Mouse (Mus musculus) kidney, adult 2 months (tissue): ENCODE data around the gene Kcnk4. TPM values are rescaled to one million over a fixed set of nuclear protein-coding genes. Genes with fewer than 3 reads are reported as not detected.

Experiments used
- DNase-seq: peaks from one replicate; pipeline ENCODE4 v3.0.0; 2021
- H3K27ac ChIP-seq: fragments of 200-500 bp; 2 replicates; pipeline ENCODE4 v1.5.1; 2012; ENCODE audit warnings: low read depth, low read length, control low read depth, inconsistent platforms; ENCODE audit not compliant: insufficient read depth
- H3K27me3 ChIP-seq: fragments of 200-500 bp; replicated peaks from 2 replicates; pipeline ENCODE4 v1.6.1; 2012; ENCODE audit warnings: mild to moderate bottlenecking, moderate library complexity, low read length, inconsistent platforms; ENCODE audit not compliant: control insufficient read depth, insufficient read depth
- H3K36me3 ChIP-seq: fragments of 200-500 bp; 2 replicates; pipeline ENCODE4 v1.6.1; 2012; ENCODE audit warnings: mild to moderate bottlenecking, moderate library complexity, low read length, inconsistent platforms; ENCODE audit not compliant: control insufficient read depth, insufficient read depth
- H3K4me1 ChIP-seq: fragments of 200-500 bp; 2 replicates; pipeline ENCODE4 v1.6.1; 2011; ENCODE audit warnings: low read length; ENCODE audit not compliant: control insufficient read depth, insufficient read depth
- H3K4me3 ChIP-seq: fragments of 200-500 bp; 2 replicates; pipeline ENCODE4 v1.5.1; 2011; ENCODE audit warnings: mild to moderate bottlenecking, low read depth, low read length, control low read depth; ENCODE audit not compliant: insufficient read depth
- CTCF ChIP-seq: fragments of 200-500 bp; conservative IDR thresholded peaks from 2 replicates; pipeline ENCODE4 v1.5.1; 2011; ENCODE audit warnings: low read depth, mild to moderate bottlenecking, control low read depth, low read length, moderate library complexity, mixed read lengths; ENCODE audit not compliant: insufficient read depth, insufficient read length
- POLR2A ChIP-seq: fragments of 200-500 bp; IDR thresholded peaks from one replicate; pipeline ENCODE4 v1.6.1; 2011; ENCODE audit warnings: low read depth, low read length, control low read depth
- WGBS: fragments of 180-500 bp; shearing (Covaris S2); methylation state at CpG from one replicate; pipeline ENCODE4 v1.1.7; 2018; 5-methylcytosine and 5-hydroxymethylcytosine counted together
- polyA plus RNA-seq: library from polyadenylated mRNA; depleted of rRNA; stranded (reverse); fragments of >200 nt; gene quantifications from 2 replicates; pipeline ENCODE4 v1.2.3, GENCODE M21; 2012

The Kcnk4 gene
- polyA plus RNA-seq, 1 experiment = 0.08 TPM

DNA sequence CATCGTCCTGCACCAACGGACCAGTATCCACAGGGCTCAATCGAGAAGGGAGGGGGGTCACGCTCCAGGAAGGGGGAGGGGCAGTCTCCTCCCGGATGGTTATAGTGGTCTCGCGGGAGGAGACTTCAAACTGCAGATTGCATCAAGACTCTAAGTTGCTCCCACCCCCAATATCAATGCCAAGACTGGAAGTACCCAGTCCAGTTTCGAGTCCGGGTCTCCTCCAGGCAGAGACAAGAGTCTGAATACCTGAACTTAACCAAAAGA lies 9.1 kb downstream of the Kcnk4 start, which contains the start of gene Catsperz:
TSS of gene Catsperz (minus strand) at position 74 of the 267 bp plus-strand sequence.
- DNase-seq = no peak
- Histone ChIP-seq H3K27ac (no peak within 1 kb of the TSS), H3K4me3 (peak within 1 kb of the TSS; percentile 12; the same call in 1 of the 2 replicates), H3K36me3 (no peaks in the 10 kb centered on the region), H3K27me3 (no peaks in the 10 kb centered on the region), H3K4me1 (peaks cover 17% of the 10 kb centered on the region; the same call in 1 of the 2 replicates)
- no peak for TF ChIP-seq POLR2A
- TF ChIP-seq CTCF = no peak
- 7% methylated on average over 9 of the region's 9 CpGs for WGBS

DNA sequence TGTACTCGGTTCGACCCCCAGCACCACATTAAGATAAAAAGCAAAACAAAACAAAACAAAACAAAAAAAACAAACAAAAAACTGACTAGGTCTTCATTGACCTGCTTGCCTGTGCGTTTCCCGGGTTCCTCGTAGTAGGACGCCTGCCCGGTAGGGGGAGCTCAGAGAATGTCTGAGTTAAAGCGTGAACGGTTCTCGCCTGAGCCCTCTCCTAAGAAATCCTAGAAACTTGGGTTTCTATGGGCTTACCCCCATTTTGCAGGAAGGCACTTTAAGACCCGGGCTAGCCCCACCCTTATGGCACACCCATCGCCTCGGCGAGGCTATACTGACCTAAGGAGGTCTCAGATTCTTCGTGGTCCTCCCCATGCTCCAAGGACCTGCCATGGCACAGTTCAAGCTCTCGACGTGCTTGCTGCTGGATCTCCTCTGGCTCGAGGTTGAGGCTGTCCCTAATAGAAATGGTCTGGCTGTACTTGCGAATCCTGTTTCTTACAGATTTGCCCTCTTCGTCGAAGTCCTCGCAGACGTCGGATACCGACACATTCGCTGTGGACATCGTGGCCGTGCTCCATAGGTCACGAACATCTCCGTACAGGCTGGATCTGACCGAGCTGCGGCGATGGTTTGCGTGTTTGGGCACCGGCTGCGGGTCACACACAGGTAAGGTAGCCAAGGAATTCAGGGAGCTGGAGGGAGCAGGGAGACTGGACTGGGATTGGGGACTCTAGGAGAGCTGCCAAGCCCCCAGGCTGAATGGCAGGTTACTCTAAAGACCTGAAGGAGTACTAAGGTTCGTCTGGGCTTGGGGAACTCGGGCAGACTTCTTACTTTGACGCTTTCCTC lies 9.6 kb downstream of the Kcnk4 start:
- Histone ChIP-seq H3K36me3 (no peaks in the 10 kb centered on the region), H3K4me1 (peaks cover 17% of the 10 kb centered on the region; the same call in 1 of the 2 replicates), H3K27ac (no peak overlapping the region), H3K27me3 (no peaks in the 10 kb centered on the region), H3K4me3 (peak overlapping the region; percentile 12; the same call in 1 of the 2 replicates)
- TF ChIP-seq CTCF = peak; percentile 81
- TF ChIP-seq POLR2A = no peak
- peak; percentile 92 for DNase-seq
- 3% methylated on average over 39 of the region's 39 CpGs for WGBS

DNA sequence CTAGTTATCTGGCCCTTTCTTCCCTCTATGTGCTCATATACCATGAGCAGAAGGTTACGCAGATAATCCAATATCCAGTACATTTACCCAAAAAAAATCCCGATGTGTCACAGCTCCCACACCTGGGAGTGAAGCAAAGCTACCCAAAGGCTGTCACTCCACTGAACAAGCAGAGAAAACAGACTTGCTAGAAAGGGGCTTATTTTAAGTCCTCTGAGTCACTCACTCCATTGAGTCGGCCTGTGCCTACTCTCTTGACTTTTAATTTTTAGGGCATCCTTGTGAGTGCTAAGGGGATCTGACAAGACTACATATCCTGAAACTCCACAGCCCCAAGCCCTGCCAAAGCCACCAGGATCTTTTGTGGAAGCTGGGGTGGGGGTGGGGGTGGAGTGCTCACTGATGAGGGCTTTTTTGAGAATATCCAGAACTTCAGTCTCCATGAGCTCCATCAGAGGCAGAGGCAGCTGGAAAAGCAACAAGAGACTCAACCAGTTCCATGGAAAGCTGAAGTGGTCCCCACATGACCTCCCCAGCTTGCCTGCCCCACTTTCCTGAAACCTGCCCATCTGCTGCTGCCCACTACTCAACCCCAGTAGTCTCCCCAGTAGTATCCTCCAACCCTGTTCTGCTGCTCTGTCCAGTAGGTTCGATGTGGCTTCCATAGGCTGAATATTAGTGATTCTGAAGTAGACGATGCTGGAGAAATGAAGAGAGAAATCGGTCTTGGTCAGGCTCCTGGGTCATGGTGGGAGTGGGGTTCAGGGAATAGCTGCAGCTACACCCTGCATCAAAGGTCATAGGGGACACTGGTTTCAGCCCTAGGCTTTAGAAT lies 11.2 kb downstream of the Kcnk4 start:
- DNase-seq = no peak
- TF ChIP-seq CTCF (no peak), POLR2A (no peak)
- WGBS = 82% methylated on average over 6 of the region's 6 CpGs
- Histone ChIP-seq H3K27me3 (no peaks in the 10 kb centered on the region), H3K4me1 (peaks cover 29% of the 10 kb centered on the region; the same call in 1 of the 2 replicates), H3K27ac (peak overlapping the region; percentile 95; the same call in 1 of the 2 replicates), H3K4me3 (peak overlapping the region; percentile 56), H3K36me3 (no peaks in the 10 kb centered on the region)

DNA sequence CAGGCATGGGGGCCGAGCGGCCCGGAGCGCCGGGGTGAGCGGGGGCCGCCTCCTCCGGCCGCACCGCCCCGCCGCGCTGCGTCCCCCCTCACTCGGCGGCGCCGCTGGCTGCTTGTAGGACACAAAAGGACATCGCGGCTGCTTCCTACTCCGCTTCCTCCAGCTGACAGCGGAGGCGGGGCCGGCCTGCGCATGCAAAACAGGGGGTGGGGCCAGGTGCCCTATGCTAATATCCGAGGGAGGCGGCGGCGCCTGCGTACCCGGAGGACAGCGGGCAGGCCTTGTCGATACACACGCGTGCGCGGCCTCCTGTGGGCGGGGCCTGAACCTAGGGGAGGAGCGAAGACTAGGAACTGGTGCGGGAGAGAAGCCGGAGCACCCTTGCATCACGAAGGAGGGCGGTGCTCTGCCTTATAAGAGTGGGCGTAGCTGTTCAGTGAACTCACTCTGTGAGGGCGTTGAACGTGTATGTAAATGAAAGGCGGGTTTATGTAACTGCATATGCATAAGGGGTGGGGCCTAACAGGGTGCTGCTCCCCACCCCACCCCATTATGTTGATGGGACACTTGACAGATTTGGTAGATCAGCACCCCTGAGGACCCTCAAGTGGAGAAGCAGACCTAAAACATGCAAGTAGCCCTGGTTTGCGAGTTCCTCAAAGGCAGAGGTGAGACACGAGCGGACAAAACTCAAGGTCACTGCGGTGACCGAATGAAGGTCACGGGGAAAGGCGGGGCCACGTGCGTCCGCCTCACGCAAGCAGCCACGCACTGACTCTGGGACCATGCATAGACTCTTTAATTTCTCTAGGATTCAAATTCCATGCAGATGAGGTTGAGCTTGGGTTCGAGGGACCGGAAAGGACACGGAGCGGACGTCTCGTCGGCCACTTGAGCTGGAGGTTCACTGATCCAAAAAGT lies 12.4 kb downstream of the Kcnk4 start, which contains the start of gene Esrra:
TSS of gene Esrra (minus strand) at position 167 of the 921 bp plus-strand sequence.
- Histone ChIP-seq H3K4me1 (peaks cover 27% of the 10 kb centered on the region; the same call in 1 of the 2 replicates), H3K36me3 (no peaks in the 10 kb centered on the region), H3K27ac (peak within 1 kb of the TSS; percentile 97), H3K27me3 (no peaks in the 10 kb centered on the region), H3K4me3 (peak within 1 kb of the TSS; percentile 94)
- peak; percentile 100 for DNase-seq
- WGBS = 1% methylated on average over 62 of the region's 66 CpGs
- no peak for TF ChIP-seq CTCF
- TF ChIP-seq POLR2A = peak; percentile 76

DNA sequence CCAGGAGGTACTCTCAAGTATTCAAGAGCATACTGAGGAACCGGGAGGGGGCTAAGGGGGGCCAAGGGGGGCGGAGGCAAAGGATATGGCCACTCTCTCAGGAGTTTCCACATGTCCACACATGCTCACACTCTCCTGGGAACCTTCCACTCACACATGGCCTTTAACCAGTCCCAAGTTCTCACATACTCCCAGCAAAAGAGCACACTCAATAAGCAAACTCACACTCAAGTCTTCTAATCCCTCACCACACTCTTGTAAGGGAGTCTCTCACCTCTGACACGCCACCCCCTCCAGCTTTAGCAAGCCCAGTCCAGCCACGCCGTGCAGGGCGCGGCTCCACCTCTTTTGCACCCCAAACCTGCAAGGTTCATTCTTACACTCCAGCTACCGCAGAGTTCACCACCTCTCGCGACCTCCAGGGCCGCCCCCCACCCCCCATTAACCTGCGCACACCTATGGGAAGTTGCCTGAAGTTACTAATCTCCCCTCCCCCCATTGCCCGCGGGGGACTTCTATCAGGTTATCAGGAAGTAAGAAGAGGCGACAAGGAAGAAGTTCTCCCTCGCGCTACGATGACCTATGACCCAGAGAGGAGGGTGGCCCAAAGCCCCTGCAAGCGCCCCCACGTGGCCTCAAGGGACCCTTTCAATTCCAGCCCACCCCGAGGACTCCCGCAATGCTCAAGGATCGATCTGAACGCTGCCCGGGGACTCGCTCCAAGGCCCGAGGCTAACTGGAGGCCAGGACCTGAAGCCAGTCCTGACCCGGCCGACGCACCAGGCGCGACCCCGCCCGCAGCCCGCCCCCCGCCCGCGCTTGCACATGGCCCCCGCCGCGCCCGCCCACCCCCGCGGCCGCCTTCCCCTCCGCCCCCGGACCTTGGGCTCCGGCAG lies 13.3 kb downstream of the Kcnk4 start:
- peak; percentile 62 for DNase-seq

More for the DNA sequence above, 13.3 kb downstream of the Kcnk4 start:
- Histone ChIP-seq H3K4me3 (peak overlapping the region; percentile 94), H3K4me1 (peaks cover 24% of the 10 kb centered on the region; the same call in 1 of the 2 replicates), H3K36me3 (no peaks in the 10 kb centered on the region), H3K27ac (peak overlapping the region; percentile 97), H3K27me3 (no peaks in the 10 kb centered on the region)
- 2% methylated on average over 48 of the region's 48 CpGs for WGBS
- TF ChIP-seq POLR2A (no peak), CTCF (no peak)
